In the genomic region with DNA sequence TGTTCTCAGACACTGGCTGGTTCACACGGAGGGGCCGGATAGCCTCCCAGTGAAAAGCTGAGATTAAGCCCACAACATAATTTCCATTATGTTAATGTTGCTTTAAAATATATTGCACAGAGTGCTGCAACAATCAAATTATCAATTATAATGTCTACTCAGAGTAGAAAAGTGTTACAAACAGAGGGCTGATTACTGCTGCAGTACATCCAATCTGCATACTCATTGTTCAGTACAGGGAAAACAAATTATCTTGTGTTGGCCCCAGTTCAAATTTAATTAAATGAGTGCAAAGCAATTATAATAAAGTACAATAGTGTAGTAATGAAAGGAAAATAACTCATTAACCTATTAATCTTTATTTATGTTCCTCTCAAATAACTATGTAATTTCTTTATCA, we compare ENCODE assay signal across 23 mouse cellular contexts. TPM values are rescaled to one million over a fixed set of nuclear protein-coding genes. Genes with fewer than 3 reads are reported as not detected.
DNase-seq lines count a peak whose midpoint lies in the region; ATAC-seq and TF ChIP-seq lines count a peak whose summit lies in the region.
"Had no signal": no experiment of that assay in that cellular context is flagged by ENCODE, and none has a peak within 500 bp of the region (broad histone marks: within the 10 kb centered on the region; RNA-seq: fewer than 3 reads in every experiment).

No protein-coding gene starts in this region.

- no peak for TF ChIP-seq CTCF in midbrain, postnatal 0 days (IDR thresholded peaks at IDR 0.05)
- no peak for TF ChIP-seq CTCF in brain, embryonic 14.5 days (IDR thresholded peaks at IDR 0.05; ENCODE audit: borderline replicate concordance, extremely low read depth, insufficient read depth, insufficient read length)

- WGBS in hindbrain, embryonic 14.5 days: 30% methylated on average over 2 of the region's 2 CpGs
- 37% methylated on average over 2 of the region's 2 CpGs for WGBS in hindbrain, embryonic 16.5 days
- 34% methylated on average over 2 of the region's 2 CpGs for WGBS in midbrain, postnatal 0 days
- WGBS in midbrain, embryonic 16.5 days: 38% methylated on average over 2 of the region's 2 CpGs
- 11% methylated on average over 2 of the region's 2 CpGs for WGBS in forebrain, embryonic 15.5 days

- no peak overlapping the region for H3K4me2 ChIP-seq in hindbrain, embryonic 14.5 days (replicated peaks)
- H3K4me2 ChIP-seq in hindbrain, embryonic 16.5 days (ENCODE audit: low read length): no peak overlapping the region
- no peak overlapping the region for H3K4me2 ChIP-seq in midbrain, postnatal 0 days (ENCODE audit: low read depth, low read length, poor library complexity, severe bottlenecking)
- no peak overlapping the region for H3K4me2 ChIP-seq in midbrain, embryonic 16.5 days (ENCODE audit: low read length)
- no peak overlapping the region for H3K4me2 ChIP-seq in forebrain, embryonic 15.5 days (replicated peaks)
- H3K4me2 ChIP-seq: embryonic facial prominence, embryonic 13.5 days; heart, embryonic 11.5 days; heart, embryonic 15.5 days; intestine, embryonic 15.5 days had no signal

- peak; percentile 47 for DNase-seq in hindbrain, embryonic 14.5 days (ENCODE audit: low spot score)
- DNase-seq in midbrain, postnatal 0 days (ENCODE audit: low spot score): peak; percentile 17
- DNase-seq in brain, embryonic 14.5 days (ENCODE audit: low read depth): peak; percentile 82
- DNase-seq in heart, postnatal 4 days: no peak
- DNase-seq in B cell, adult 2 months: no peak
- DNase-seq: adrenal gland, postnatal 14 days; cerebellum, adult 18-20 months; cerebellum, adult 9-11 months; cerebellum, postnatal 36 days; gastrocnemius, postnatal 14 days; heart, adult 2 months; heart, postnatal 14 days had no signal

- no peaks in the 10 kb centered on the region; the same call in 1 of the 2 replicates for H3K4me1 ChIP-seq in hindbrain, embryonic 14.5 days (replicated peaks; ENCODE audit: control insufficient read depth, insufficient read depth, low read length)
- no peaks in the 10 kb centered on the region; the same call in 1 of the 2 replicates for H3K4me1 ChIP-seq in hindbrain, embryonic 16.5 days (ENCODE audit: control insufficient read depth, insufficient read depth, low read depth, low read length)
- no peaks in the 10 kb centered on the region for H3K4me1 ChIP-seq in midbrain, postnatal 0 days (ENCODE audit: insufficient read depth, low read length)
- H3K4me1 ChIP-seq in midbrain, embryonic 16.5 days (ENCODE audit: control insufficient read depth, insufficient read depth, low read length): no peaks in the 10 kb centered on the region
- H3K4me1 ChIP-seq in forebrain, embryonic 15.5 days: peaks cover 14% of the 10 kb centered on the region
- H3K4me1 ChIP-seq: embryonic facial prominence, embryonic 13.5 days; heart, embryonic 15.5 days; hindbrain, embryonic 10.5 days; intestine, embryonic 15.5 days had no signal

- no peaks in the 10 kb centered on the region for H3K9me3 ChIP-seq in hindbrain, embryonic 14.5 days (ENCODE audit: control insufficient read depth, low read length)
- H3K9me3 ChIP-seq in hindbrain, embryonic 16.5 days (ENCODE audit: control insufficient read depth, low read length): no peaks in the 10 kb centered on the region
- H3K9me3 ChIP-seq in midbrain, postnatal 0 days (ENCODE audit: low read length): no peaks in the 10 kb centered on the region
- no peaks in the 10 kb centered on the region for H3K9me3 ChIP-seq in midbrain, embryonic 16.5 days (replicated peaks; ENCODE audit: control insufficient read depth, low read length, poor library complexity, severe bottlenecking)
- H3K9me3 ChIP-seq in forebrain, embryonic 15.5 days: no peaks in the 10 kb centered on the region
- H3K9me3 ChIP-seq: embryonic facial prominence, embryonic 13.5 days; heart, embryonic 15.5 days; hindbrain, embryonic 10.5 days; intestine, embryonic 15.5 days had no signal

- no peak overlapping the region for H3K4me3 ChIP-seq in hindbrain, embryonic 14.5 days (replicated peaks; ENCODE audit: low read length)
- no peak overlapping the region for H3K4me3 ChIP-seq in hindbrain, embryonic 16.5 days (ENCODE audit: low read length)
- no peak overlapping the region for H3K4me3 ChIP-seq in midbrain, postnatal 0 days (ENCODE audit: low read depth, low read length)
- no peak overlapping the region for H3K4me3 ChIP-seq in midbrain, embryonic 16.5 days (ENCODE audit: low read depth, low read length)
- no peak overlapping the region for H3K4me3 ChIP-seq in forebrain, embryonic 15.5 days
- H3K4me3 ChIP-seq: embryonic facial prominence, embryonic 13.5 days; heart, adult 2 months; heart, embryonic 15.5 days; hindbrain, embryonic 10.5 days; intestine, embryonic 15.5 days had no signal

- 0 out of 2 replicates have a peak, but pooled peaks cover 4% of the 10 kb centered on the region for H3K27me3 ChIP-seq in hindbrain, embryonic 14.5 days (ENCODE audit: control insufficient read depth, insufficient read depth, low read length)
- no peaks in the 10 kb centered on the region for H3K27me3 ChIP-seq in hindbrain, embryonic 16.5 days (replicated peaks; ENCODE audit: control insufficient read depth, insufficient read depth, low read length)
- no peaks in the 10 kb centered on the region for H3K27me3 ChIP-seq in midbrain, postnatal 0 days (ENCODE audit: insufficient read depth, low read length)
- H3K27me3 ChIP-seq in midbrain, embryonic 16.5 days (ENCODE audit: control insufficient read depth, insufficient read depth, low read depth, low read length): no peaks in the 10 kb centered on the region
- H3K27me3 ChIP-seq in forebrain, embryonic 15.5 days: peaks cover 15% of the 10 kb centered on the region; the same call in 1 of the 2 replicates
- H3K27me3 ChIP-seq: embryonic facial prominence, embryonic 13.5 days; heart, embryonic 15.5 days; intestine, embryonic 15.5 days had no signal

- no peak overlapping the region for H3K9ac ChIP-seq in hindbrain, embryonic 14.5 days
- H3K9ac ChIP-seq in hindbrain, embryonic 16.5 days (ENCODE audit: low read depth, low read length): no peak overlapping the region
- H3K9ac ChIP-seq in midbrain, postnatal 0 days (replicated peaks; ENCODE audit: low read length, poor library complexity, severe bottlenecking): no peak overlapping the region
- H3K9ac ChIP-seq in midbrain, embryonic 16.5 days (ENCODE audit: low read depth, low read length): no peak overlapping the region
- no peak overlapping the region for H3K9ac ChIP-seq in forebrain, embryonic 15.5 days (replicated peaks)
- H3K9ac ChIP-seq: embryonic facial prominence, embryonic 13.5 days; heart, embryonic 15.5 days; intestine, embryonic 15.5 days had no signal

- H3K27ac ChIP-seq in hindbrain, embryonic 14.5 days: no peak overlapping the region
- H3K27ac ChIP-seq in hindbrain, embryonic 16.5 days (ENCODE audit: low read depth, low read length): no peak overlapping the region
- H3K27ac ChIP-seq in midbrain, postnatal 0 days (ENCODE audit: low read depth, low read length): no peak overlapping the region
- no peak overlapping the region for H3K27ac ChIP-seq in midbrain, embryonic 16.5 days (ENCODE audit: low read length)
- no peak overlapping the region for H3K27ac ChIP-seq in forebrain, embryonic 15.5 days (replicated peaks)
- H3K27ac ChIP-seq: embryonic facial prominence, embryonic 13.5 days; heart, adult 2 months; heart, embryonic 15.5 days; hindbrain, embryonic 10.5 days; intestine, embryonic 15.5 days had no signal

- ATAC-seq in hindbrain, embryonic 14.5 days (ENCODE audit: low FRiP score): peak; percentile 37; the same call in 1 of the 2 replicates
- no peak for ATAC-seq in hindbrain, embryonic 16.5 days
- no peak for ATAC-seq in midbrain, postnatal 0 days (ENCODE audit: low FRiP score)
- no peak for ATAC-seq in midbrain, embryonic 16.5 days
- peak; percentile 83 for ATAC-seq in forebrain, embryonic 15.5 days (replicated peaks)
- ATAC-seq: CD4-positive, CD25-positive, alpha-beta regulatory T cell, adult 4 months; intestine, embryonic 15.5 days had no signal

- H3K36me3 ChIP-seq in hindbrain, embryonic 14.5 days (replicated peaks; ENCODE audit: control insufficient read depth, insufficient read depth): no peaks in the 10 kb centered on the region
- H3K36me3 ChIP-seq in hindbrain, embryonic 16.5 days (ENCODE audit: control insufficient read depth, insufficient read depth, low read length): no peaks in the 10 kb centered on the region
- H3K36me3 ChIP-seq in midbrain, postnatal 0 days (ENCODE audit: insufficient read depth, low read length): no peaks in the 10 kb centered on the region
- no peaks in the 10 kb centered on the region for H3K36me3 ChIP-seq in midbrain, embryonic 16.5 days (ENCODE audit: control insufficient read depth, insufficient read depth, low read length)
- H3K36me3 ChIP-seq in forebrain, embryonic 15.5 days: no peaks in the 10 kb centered on the region
- H3K36me3 ChIP-seq: embryonic facial prominence, embryonic 13.5 days; G1E; heart, embryonic 15.5 days; hindbrain, embryonic 10.5 days; intestine, embryonic 15.5 days had no signal

- TF ChIP-seq POLR2A in brain, embryonic 14.5 days (IDR thresholded peaks at IDR 0.05; ENCODE audit: borderline replicate concordance, extremely low read depth, insufficient read depth, insufficient read length, poor library complexity, severe bottlenecking): no peak

RNA-seq across cellular contexts. Expression of gene Tox3, which starts 44.5 kb away (rescaled TPM):
- 28.0 and 28.4 TPM in 2 replicates for polyA plus RNA-seq in hindbrain, embryonic 14.5 days (2014; fragmentation: Nextera tagmentation; extraction: Ambion mirVana)
- 11.2 and 12.8 TPM in 2 replicates for polyA plus RNA-seq in hindbrain, embryonic 16.5 days (2015; fragmentation: Nextera tagmentation; extraction: Ambion mirVana)
- 38.0 and 46.1 TPM in 2 replicates for total RNA-seq in midbrain, postnatal 0 days (2014; rRNA removed)
- 27.9 and 31.0 TPM in 2 replicates for polyA plus RNA-seq in midbrain, postnatal 0 days (2015; fragmentation: Nextera tagmentation; extraction: Ambion mirVana)
- polyA plus RNA-seq in midbrain, embryonic 16.5 days (2015; fragmentation: Nextera tagmentation; extraction: Ambion mirVana): 17.3 and 21.9 TPM in 2 replicates
- polyA plus RNA-seq in brain, embryonic 14.5 days (2012; rRNA removed): 88.1 and 90.0 TPM in 2 replicates
- polyA plus RNA-seq in forebrain, embryonic 15.5 days (2015; fragmentation: Nextera tagmentation; extraction: Ambion mirVana): 32.4 and 35.0 TPM in 2 replicates
- total RNA-seq in heart, postnatal 4 days (2021): 10 to 100 TPM; 24.3 to 25.1 TPM
- total RNA-seq: G1E; gastrocnemius, adult 18-20 months had no signal
- polyA plus RNA-seq: CD4-positive, CD25-positive, alpha-beta regulatory T cell, adult 4 months; G1E had no signal

Comparison
In these comparisons a context has a peak if more than half of its experiments do, and no peak if none do; other contexts are left out.
1. ATAC-seq: peak in hindbrain, embryonic 14.5 days (single experiment) and forebrain, embryonic 15.5 days (single experiment); none in hindbrain, embryonic 16.5 days (single experiment), midbrain, postnatal 0 days (single experiment) and midbrain, embryonic 16.5 days (single experiment).
2. DNase-seq: peak in hindbrain, embryonic 14.5 days (single experiment), midbrain, postnatal 0 days (single experiment) and brain, embryonic 14.5 days (single experiment); none in heart, postnatal 4 days (single experiment) and B cell, adult 2 months (0 of 2).